Mouse (Mus musculus) cortical plate, adult 2 months (tissue): ENCODE measurements around the gene Ccdc138. TPM values are rescaled to one million over a fixed set of nuclear protein-coding genes. Genes with fewer than 3 reads are reported as not detected.
"Not testable (repeated sequence)": the region's sequence is repeated elsewhere in the genome, so short reads cannot be mapped to it uniquely, and the experiment has no call there.

Experiments used
- H3K27ac ChIP-seq: fragments of 200-500 bp; 2 replicates; pipeline ENCODE4 v1.5.1; 2012; ENCODE audit warnings: low read length, control low read depth, inconsistent platforms; ENCODE audit not compliant: insufficient read depth
- H3K4me1 ChIP-seq: fragments of 200-500 bp; 2 replicates; pipeline ENCODE4 v1.6.1; 2011; ENCODE audit warnings: low read length; ENCODE audit not compliant: control insufficient read depth, insufficient read depth
- H3K4me3 ChIP-seq: fragments of 200-500 bp; 2 replicates; pipeline ENCODE4 v1.5.1; 2011; ENCODE audit warnings: mild to moderate bottlenecking, low read length, control low read depth; ENCODE audit not compliant: insufficient read depth
- CTCF ChIP-seq: fragments of 200-500 bp; IDR thresholded peaks from 2 replicates; pipeline ENCODE4 v1.5.1; 2011; ENCODE audit warnings: mild to moderate bottlenecking, control low read depth, low read length; ENCODE audit not compliant: insufficient read depth; ENCODE audit errors: extremely low read depth
- POLR2A ChIP-seq: fragments of 200-500 bp; IDR thresholded peaks from 2 replicates; pipeline ENCODE4 v1.6.1; 2011; ENCODE audit warnings: mild to moderate bottlenecking, low read length, control low read depth; ENCODE audit not compliant: insufficient read depth; ENCODE audit errors: extremely low read depth
- polyA plus RNA-seq: library from polyadenylated mRNA; depleted of rRNA; stranded (reverse); fragments of >200 nt; gene quantifications from 2 replicates; pipeline ENCODE4 v1.2.3, GENCODE M21; 2012

The Ccdc138 gene
- polyA plus RNA-seq, 1 experiment: 2.9 TPM

- no peaks in the 10 kb centered on the region; the same call in 1 of the 2 replicates for H3K4me1 ChIP-seq
- H3K4me3 ChIP-seq: no peak overlapping the region
- no peak for TF ChIP-seq POLR2A
- no peak for TF ChIP-seq CTCF
- H3K27ac ChIP-seq: no peak overlapping the region
Measured at GRCm38 (mm10) chr10:58496732-58497131, 1.0 kb upstream of the Ccdc138 start.

- Histone ChIP-seq H3K4me3 (peak overlapping the region; percentile 64; the same call in 1 of the 2 replicates), H3K27ac (no peak overlapping the region), H3K4me1 (no peaks in the 10 kb centered on the region; the same call in 1 of the 2 replicates)
- TF ChIP-seq CTCF: no peak
- no peak for TF ChIP-seq POLR2A
Measured at GRCm38 (mm10) chr10:58498516-58498915, 768 bp downstream of the Ccdc138 start.

GRCm38 (mm10) chr10:58529358-58529757 lies 31.6 kb downstream of the Ccdc138 start:
- Histone ChIP-seq H3K27ac (no peak overlapping the region), H3K4me3 (no peak overlapping the region), H3K4me1 (no peaks in the 10 kb centered on the region)
- TF ChIP-seq CTCF (no peak), POLR2A (no peak)

GRCm38 (mm10) chr10:58530896-58531790 lies 33.4 kb downstream of the Ccdc138 start:
- Histone ChIP-seq H3K27ac (no peak overlapping the region), H3K4me3 (no peak overlapping the region), H3K4me1 (no peaks in the 10 kb centered on the region)
- TF ChIP-seq CTCF: no peak
- no peak for TF ChIP-seq POLR2A

GRCm38 (mm10) chr10:58532177-58532576 lies 34.4 kb downstream of the Ccdc138 start:
- no peak overlapping the region for H3K4me3 ChIP-seq
- TF ChIP-seq CTCF: no peak
- TF ChIP-seq POLR2A: no peak

GRCm38 (mm10) chr10:58536276-58536675 lies 38.5 kb downstream of the Ccdc138 start:
- H3K4me1 ChIP-seq, H3K27ac ChIP-seq, H3K4me3 ChIP-seq: not testable (repeated sequence)

More at GRCm38 (mm10) chr10:58532177-58532576, 34.4 kb downstream of the Ccdc138 start:
- no peak overlapping the region for H3K27ac ChIP-seq
- no peaks in the 10 kb centered on the region for H3K4me1 ChIP-seq

- H3K27ac ChIP-seq: no peak overlapping the region
- no peak for TF ChIP-seq CTCF
- no peak for TF ChIP-seq POLR2A
- H3K4me1 ChIP-seq: no peaks in the 10 kb centered on the region
- H3K4me3 ChIP-seq: no peak overlapping the region
Measured at GRCm38 (mm10) chr10:58540613-58541012, 42.9 kb downstream of the Ccdc138 start.

- TF ChIP-seq POLR2A (no peak), CTCF (no peak)
- no peak overlapping the region for H3K4me3 ChIP-seq
- H3K27ac ChIP-seq: no peak overlapping the region
- H3K4me1 ChIP-seq: no peaks in the 10 kb centered on the region
Measured at GRCm38 (mm10) chr10:58548739-58549138, 51.0 kb downstream of the Ccdc138 start.

- no peak overlapping the region for H3K4me3 ChIP-seq
- TF ChIP-seq POLR2A: no peak
- no peak for TF ChIP-seq CTCF
Measured at GRCm38 (mm10) chr10:58554693-58555387, 57.1 kb downstream of the Ccdc138 start.

GRCm38 (mm10) chr10:58559098-58559497 lies 61.4 kb downstream of the Ccdc138 start:
- Histone ChIP-seq H3K27ac (no peak overlapping the region), H3K4me1 (no peaks in the 10 kb centered on the region), H3K4me3 (no peak overlapping the region)
- TF ChIP-seq CTCF (peak; percentile 50), POLR2A (no peak)

More at GRCm38 (mm10) chr10:58554693-58555387, 57.1 kb downstream of the Ccdc138 start:
- Histone ChIP-seq H3K27ac (no peak overlapping the region), H3K4me1 (no peaks in the 10 kb centered on the region)
